Mouse (Mus musculus) fat pad, adult 2 months (tissue): ENCODE results near the gene Atxn7l3.

Experiments used
- DNase-seq: peaks from one replicate; pipeline ENCODE4 v3.0.0-alpha.2; 2011; ENCODE audit warnings: low read depth, low spot score; ENCODE audit errors: extremely low read depth

Atxn7l3 gene

DNA sequence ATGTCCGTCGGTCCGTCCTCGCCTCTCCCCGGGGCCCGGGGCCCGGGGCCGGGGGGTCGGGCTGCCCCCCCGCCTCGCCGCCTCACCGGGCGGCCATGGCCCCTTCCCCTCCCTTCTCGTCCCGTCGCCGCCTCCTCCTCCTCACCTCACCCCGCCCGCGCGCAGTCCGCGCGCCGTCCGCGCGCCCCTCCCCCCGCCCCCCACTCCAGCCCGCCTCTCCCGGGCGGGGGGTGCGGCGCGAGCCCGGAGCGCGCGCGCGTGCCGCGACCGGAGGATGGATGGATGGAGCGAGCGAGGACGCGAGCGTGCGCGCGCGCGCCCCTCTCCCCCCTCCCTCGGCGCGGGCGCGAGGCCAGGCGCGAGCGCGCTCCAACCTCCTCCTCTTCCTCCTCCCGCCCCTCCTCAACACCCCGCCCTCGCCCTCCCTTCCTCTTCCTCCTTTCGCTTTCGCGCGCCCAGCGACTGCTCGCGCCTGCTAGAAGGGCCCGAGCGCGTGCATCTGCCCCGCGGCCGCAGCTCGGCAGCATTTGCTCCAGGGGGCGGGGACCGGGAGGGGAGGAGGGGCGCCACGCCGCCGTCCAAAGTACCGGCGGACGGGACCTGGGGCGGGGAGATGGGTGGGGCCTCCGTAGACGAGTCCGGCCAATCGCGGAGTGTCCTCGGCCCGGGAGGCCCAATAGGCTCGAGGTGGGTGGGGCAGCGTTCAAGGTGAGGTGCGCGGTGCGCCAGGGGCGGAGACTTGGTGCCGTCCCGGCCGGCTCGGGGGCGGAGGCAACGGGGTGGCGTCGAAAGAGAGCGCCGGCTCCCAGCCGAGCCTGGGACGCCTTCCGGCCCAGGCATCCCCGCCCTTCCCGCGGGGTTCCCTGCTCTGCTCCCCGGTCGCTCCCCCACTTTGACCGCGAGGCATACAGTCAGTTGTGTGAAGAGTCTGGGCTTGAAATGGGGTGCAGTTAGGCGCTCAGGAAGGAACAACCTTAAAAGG, at the start of gene Atxn7l3:
TSS of gene Atxn7l3 (minus strand) at position 141 of the 982 bp plus-strand sequence.
- no peak for DNase-seq

DNA sequence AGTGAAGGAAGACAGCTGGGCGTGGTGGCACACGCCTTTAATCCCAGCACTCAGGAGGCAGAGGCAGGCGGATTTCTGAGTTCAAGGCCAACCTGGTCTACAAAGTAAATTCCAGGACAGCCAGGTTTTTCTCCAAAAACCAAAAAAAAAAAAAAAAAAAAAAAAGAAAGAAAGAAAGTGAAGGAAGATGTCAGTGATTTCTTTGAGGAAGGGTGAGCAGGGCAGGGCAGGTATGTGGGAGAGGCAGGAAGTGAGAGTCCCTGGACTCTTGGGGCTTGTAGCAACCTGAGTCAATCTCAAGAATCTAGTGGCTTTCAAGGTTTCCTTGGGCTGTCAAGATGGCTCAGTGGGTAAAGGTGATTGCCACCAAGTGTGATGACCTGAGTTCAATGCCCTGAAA, 48.0 kb upstream of the Atxn7l3 start:
- no peak for DNase-seq

DNA sequence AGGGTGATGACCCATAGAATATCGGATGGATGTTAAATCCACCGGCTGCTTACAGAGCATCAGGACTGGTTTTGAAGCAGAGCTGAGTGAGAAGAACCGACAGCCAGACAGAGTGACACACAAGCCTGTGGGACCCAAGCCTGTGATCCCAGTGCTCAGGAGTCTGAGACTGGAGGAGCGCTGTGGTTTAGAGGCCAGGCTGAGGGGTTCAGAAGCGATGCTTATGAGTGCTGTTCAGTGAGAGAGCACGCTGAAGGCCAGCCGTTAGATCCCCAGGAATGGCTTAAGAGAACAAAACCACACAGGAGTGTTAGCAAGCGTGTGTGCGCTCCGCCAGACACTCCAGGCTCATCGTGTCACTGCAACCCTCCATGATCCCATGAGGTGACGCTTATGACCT, 46.3 kb upstream of the Atxn7l3 start:
- no peak for DNase-seq

DNA sequence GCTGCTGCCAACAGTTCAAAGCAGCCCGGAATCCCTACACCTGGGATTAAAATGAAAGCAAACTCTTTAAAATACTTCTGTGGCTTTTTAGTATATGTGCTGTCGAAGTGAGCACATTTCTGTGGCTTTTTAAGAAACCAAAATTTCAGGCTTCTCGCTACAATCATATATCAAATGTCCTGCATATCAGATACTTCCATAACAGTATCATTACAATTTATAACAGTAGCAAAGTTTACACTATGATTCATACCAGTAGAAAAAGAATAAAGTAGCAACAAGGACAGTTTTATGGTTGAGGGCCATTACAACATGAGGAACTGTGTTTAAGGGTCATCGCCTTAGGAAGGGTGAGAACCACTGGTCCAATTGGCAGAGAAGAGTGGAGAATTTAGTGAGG, 44.7 kb upstream of the Atxn7l3 start:
- DNase-seq = no peak

DNA sequence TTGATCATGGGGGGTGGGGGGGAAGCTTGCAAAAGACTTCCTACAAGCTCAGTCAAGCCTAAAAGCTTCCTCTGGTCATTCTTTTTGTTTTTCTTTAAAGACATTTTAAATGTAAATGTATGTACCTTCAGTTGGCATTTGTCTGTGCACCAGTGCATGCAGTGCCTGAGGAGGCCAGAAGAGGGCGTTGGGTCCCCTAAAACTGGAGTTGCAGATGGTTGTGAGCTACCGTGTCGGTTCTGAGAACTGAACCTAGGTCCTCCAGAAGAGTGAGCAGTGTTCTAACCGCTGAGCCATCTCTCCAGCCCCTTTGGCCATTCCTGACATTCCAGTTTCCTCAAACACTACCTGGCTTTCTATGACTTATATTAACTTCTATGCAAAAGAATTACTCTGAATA, 43.2 kb upstream of the Atxn7l3 start:
- no peak for DNase-seq

DNA sequence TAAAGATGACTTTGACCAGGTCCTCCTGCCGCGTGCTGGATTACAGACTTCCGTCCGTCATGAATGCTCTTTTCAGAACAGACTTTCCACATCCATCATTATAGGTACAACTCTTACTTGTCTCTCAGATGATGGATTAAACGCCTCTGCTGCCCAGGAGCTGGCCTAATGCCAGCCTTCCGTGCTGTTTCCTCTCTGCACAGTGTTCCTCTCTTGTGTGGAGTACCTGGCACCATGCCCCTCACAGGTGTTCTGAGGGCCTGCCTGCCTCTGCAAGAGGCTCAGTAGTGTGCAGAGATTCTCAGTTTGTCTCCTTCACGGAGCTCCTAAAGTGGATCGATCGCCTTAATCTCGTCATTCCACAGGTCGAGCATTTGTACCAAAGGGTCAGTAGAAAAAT, 42.8 kb upstream of the Atxn7l3 start:
- DNase-seq = no peak

DNA sequence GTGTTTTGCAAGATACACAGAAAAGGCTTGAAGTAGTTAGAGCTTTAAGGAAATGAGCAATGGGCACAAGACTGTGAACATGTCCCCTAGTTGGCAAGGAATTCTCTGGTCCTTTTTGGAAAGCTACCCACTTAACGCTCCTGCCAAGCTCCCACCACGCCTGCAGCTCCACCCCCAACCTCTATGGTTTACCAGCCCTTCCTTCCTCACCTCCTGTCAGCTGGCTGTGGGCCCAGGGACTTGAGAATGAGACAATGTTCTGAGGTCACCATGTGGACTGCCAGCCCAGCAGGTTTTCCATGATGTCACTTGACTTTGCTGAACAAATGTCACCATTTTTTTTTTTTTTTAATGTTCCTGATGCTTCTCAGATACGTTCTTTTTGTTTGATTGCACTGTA, 42.1 kb upstream of the Atxn7l3 start:
- DNase-seq = no peak

DNA sequence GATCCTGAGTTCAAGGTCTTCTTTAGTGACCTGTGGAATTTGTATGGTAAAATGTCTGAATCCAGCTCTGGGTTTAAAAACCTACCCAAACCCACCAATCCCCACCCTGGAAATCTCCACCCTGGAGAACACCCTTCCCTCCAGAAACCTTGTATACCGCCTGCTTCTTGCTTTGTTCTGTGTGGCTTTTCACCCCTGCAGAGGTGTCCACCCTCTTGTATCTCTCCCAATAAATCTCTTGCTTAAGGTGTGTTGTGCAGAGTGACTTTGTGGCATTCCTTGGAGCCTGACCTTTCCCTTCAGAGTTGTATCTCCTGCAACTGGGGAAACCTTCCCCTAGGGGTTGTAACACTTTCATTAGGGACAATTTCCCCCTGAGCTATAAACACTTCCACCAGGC, 41.5 kb upstream of the Atxn7l3 start:
- DNase-seq = no peak

DNA sequence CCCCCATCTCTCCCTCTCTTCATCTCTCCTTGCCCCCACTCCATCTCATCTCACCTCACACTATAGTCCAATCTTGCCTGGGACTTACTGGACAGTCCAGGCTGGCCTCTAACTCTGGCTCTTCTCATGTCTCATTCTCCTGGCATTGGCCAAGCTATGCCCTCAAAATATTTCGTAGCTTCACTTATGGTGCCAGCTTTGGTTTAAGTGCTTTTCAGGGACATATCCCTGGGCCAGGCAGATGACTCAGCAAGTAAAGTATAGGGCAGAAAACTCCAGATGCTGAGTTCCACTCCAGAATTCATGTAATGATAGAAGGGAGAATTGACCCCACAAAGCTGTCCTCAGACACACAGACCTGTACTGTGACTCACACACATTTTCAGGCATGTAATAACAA, 39.8 kb upstream of the Atxn7l3 start:
- DNase-seq = no peak

DNA sequence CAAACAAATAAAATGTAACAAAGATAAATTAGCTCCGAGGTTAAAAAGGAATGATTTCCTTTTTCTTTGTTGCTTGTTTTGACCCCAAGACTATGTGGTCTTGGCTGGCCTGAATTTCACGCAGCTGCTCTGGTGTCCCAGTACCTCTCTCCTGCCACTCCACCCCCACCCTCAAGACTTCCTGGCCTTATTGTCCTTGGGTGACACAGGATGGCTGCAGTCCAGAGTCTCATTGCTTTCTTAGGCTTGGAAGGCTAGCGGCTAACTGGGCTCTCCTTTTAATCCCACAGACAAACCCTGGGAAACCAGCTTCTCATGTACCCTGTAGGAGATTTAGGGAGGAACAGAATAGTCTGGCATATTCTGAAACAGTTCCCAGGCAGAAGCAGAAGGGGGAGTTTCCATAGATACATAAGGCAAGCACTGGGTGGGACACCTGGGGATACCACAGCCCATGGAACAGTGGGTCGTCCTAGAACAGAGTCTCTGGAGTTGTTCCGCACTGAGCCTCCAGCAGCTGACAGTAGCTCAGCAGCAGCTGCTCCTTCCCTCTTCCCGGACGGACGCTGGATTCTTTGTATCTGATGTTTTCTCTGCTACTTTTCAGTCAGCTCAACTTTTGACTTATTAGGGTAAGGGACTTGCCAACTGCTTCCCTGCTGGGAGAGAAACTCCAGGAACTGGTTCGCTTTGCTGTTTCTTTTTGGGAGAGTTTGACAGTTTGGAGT, 38.7 kb upstream of the Atxn7l3 start:
- no peak for DNase-seq

DNA sequence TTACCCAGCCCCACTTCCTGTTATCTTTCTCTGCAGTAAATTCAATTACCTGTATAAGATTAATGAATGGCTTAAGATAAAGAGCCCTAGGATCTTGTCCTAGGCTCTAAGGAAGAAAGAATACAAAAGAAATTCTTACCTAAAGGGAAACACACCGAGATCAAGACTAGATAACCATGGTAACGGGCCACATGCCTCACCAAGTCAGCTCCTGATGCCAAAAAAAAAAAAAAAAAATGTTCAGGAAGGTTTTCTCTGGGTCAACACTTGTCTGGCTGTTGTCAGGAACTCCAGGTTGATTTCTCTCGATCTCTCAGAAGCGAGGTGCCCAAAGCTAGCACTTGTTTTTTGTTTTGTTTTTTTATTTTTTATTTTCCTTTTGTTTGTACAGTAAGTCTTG, 37.6 kb upstream of the Atxn7l3 start:
- no peak for DNase-seq

DNA sequence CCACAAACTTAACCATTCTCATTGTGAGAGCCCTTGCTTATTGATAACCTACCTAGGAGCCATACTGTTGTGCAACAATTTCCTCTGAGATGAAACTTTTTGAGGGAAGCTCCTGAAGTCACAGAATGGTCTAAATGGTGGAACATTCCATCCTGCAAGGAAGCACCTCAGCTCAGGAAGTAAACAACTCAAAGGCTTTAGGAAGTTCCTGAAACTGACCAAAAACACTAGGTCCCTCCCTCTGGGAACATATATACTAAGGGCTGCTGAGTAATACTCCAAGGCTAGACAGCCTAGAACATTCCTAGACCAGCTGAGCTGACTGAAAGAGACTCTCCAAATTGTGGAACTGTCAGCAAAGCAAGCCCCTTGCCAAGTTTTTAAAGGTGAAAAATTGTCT, 36.6 kb upstream of the Atxn7l3 start:
- no peak for DNase-seq

DNA sequence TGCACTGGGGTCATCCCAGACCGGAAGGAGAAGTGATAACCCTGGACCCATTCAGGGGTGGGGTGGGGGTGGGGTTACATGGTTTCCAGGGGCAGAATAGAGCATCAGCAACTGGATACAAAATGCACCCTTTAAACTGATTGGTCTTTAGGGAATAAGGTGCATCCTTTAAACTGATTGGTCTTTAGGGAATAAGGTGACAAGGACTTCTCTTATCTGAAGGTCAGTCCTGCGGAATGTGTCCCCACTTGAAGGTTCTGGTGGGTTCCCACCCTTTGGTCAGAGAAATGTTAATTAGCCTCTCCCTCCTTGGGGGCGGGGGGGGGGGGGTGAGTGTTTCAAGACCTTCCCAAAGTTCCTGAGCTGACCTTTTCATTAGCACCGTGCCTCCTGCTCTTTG, 35.4 kb upstream of the Atxn7l3 start:
- DNase-seq = no peak

DNA sequence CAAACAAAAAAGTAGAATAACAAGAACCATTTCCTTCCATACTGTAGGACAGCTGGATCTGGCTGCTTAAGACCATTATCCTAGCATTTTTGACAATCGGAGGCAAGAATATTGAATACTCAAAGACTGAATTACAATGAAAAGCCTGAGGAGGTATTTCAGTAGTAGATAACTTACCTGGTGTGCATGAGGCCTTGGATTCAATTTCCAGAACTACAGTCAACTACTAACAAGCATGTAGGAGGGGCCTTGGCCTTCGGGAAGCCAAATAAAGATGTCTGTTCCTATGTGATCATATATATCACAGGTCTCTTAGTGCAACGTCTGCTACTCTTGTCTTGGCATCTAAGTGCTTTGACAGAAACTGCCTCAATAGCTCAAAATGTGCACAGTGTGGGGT, 33.6 kb upstream of the Atxn7l3 start:
- DNase-seq = no peak

DNA sequence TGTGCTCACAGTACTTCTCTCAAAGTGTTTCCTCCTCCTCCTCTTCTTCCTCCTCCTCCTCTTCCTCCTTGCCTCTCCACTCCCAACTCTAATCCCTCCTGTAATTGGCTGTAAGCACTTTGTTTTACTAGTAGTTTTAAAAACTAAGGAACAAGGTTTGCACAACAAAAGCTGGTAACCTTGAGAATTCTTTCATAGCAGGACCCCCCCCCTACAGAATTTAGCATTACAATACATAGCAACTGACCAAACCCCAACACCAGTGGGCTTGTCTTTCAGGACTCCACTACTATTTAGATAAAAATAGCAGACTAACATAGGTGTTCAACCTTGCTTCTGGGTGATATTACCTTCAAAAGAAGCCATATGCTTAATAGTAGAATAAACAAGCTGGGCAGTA, 33.1 kb upstream of the Atxn7l3 start:
- DNase-seq = no peak

DNA sequence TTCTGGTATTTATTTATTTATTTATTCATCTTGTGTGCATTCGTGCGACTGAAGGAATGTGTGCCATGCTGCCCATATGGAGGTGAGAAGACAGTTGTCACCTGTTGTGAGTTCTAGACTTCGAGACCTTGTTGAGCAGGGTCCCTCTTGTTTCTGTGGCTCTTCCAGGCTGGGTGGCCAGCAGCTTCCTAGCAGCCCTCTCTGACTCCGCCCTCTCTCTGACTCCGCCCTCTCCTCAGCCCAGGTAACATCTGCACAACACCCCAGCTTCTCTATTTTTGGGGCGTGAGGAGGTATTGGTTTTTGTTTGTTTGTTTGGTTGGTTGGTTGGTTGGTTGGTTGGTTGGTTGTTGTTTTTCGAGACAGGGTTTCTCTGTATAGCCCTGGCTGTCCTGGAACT, 31.4 kb upstream of the Atxn7l3 start:
- DNase-seq = no peak

DNA sequence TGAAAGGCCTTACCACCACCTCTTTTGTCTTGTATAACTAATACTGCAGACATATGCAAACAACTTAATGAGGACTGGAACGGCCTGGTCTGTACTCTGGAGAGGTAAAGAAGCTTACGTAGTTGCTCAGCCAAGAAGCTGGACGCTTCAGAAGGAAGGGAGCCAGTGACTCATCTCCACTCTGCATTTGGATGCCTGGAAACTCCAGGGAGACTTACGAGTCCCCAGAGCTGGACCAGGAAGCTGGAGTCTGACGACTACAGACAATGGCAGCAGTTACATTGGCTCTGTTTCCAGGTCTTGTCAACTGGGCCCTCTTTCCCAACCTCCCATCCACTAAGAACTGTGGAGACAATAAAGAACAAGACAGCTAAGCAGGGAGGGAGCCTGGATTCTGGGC, 30.8 kb upstream of the Atxn7l3 start:
- DNase-seq = no peak

DNA sequence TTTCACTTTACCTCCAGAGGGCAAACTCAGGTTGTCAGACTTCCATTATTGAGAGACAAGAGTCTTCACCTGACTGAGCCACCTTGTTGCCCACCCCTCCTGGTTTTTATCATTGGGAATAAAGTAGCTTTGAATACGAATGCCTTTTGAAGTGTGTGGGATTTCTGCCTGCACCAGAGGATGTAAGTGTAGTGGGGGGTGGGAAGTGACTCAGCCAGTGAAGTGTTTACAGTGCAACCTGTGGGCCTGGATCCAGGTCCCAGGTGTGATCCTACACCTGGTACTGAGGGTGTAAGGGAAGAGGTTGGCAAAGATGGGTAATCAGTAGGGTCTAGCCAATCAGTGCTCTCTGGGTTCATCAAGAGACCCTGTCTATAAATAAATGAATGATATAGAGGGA, 27.1 kb upstream of the Atxn7l3 start:
- no peak for DNase-seq

DNA sequence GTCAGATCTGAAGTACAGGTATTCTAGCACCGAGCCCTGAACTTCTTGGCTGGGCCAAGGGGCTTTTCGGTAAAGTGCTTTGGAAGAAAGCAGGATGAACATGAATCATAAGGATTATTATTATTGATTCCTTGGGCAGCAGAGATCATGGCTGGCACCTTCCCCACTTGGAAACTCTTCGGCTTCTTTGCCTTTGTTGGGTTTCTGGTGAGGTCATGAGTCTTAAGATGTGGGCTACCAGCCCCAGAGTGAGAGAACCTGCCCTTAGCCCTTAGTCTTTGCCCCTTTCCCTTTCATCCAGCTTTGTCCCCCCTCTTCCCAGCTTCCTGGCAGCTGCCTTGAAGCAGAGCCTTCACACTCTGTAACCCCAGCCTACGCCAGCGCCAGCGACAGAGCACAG, 25.5 kb upstream of the Atxn7l3 start:
- no peak for DNase-seq

DNA sequence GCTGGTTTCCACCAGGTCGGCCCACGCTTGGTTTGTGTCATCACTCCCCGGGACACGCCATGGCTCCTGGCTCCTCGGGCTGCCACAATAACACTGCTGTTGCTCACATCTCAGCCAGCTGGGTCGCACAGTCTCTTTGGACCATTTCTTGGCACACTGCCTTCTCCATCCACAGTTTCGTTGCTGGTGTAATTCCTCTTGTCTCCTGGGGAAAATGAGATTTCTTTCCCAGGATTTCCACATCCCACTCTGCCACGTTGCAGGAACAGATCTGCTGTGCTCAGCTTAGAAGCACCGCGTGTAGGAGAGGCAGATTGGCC, 24.2 kb upstream of the Atxn7l3 start:
- DNase-seq = no peak

DNA sequence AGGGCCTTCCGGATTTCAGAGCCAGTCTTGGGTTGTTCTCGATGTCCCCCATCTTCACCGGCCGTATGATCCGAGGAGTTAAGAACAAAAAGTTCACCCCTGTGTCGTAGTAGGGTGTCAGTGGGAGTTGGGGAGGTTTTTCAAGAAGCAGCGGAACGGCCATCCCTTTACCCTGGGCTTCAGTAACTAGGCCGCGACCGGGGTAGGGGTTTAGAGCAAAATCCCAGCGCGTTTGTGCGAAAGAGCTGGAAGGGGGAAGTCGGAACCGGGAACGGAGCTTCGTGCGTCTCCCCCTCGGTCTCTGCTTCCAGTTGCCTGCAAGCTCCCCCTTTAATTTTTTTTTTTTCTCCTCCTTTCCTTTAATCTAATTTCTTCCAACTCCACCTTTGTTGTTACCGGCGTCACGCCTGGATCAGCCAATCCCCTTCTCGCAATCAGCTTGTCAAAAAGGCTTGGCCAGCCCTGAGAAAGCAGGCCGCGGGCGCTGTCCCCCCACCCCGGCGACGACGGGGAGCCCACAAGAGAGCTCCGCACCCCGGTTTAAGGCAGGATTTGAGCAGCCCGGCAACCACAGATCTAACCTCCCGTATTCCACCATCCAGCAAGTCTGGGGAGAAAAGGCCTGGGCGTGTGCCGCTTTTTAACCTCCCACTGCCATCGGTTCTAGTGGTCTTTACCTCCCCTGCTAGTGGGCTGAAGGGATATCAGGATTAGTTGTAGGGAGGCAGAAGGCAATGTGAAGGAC, 23.7 kb upstream of the Atxn7l3 start:
- DNase-seq = no peak

DNA sequence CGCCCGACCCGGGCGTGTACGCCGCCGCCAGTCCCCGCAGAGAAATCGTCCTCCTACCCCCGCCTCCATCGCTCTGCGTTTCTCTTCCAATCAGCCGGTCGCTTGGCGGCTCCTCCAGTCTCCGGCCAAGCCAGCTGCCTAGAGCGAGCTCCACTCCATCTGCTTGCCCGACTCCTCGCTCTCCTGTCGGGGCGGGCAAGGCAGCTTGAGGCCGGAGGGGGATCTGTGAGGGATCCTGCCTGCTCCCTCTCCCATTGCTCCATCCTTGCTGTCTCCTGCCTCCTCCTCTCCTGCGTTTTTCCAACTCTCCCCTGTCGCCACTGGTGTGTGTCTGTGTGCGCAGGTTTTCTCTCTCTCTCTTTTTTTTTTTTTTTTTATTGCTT, 23.0 kb upstream of the Atxn7l3 start, which contains the start of gene Ubtf:
TSS of gene Ubtf (minus strand) at position 333 of the 383 bp plus-strand sequence.
- no peak for DNase-seq
